Mouse (Mus musculus): Measurements from ENCODE around the gene Tomm40.

Tomm40 gene

GRCm38 (mm10) chr7:19744590-19745385 is 29.6 kb upstream of the Tomm40 start:
- no peak for DNase-seq (ENCODE audit: low spot score)

- DNase-seq (ENCODE audit: low spot score): no peak
Observed at GRCm38 (mm10) chr7:19743791-19744190, 28.6 kb upstream of the Tomm40 start.

GRCm38 (mm10) chr7:19742468-19742867 is 27.2 kb upstream of the Tomm40 start:
- DNase-seq (ENCODE audit: low spot score): no peak

GRCm38 (mm10) chr7:19741329-19742031 is 26.2 kb upstream of the Tomm40 start:
- DNase-seq (ENCODE audit: low spot score): no peak

GRCm38 (mm10) chr7:19740269-19740668 is 25.0 kb upstream of the Tomm40 start:
- DNase-seq (ENCODE audit: low spot score): no peak

- DNase-seq (ENCODE audit: low spot score): no peak
Observed at GRCm38 (mm10) chr7:19738771-19739170, 23.5 kb upstream of the Tomm40 start.

- no peak for DNase-seq (ENCODE audit: low spot score)
Observed at GRCm38 (mm10) chr7:19736389-19737057, 21.3 kb upstream of the Tomm40 start.

- no peak for DNase-seq (ENCODE audit: low spot score)
Observed at GRCm38 (mm10) chr7:19734178-19734666, 19.0 kb upstream of the Tomm40 start.

- DNase-seq (ENCODE audit: low spot score): no peak
Observed at GRCm38 (mm10) chr7:19726541-19726940, 11.3 kb upstream of the Tomm40 start.

- DNase-seq (ENCODE audit: low spot score): peak; percentile 83
Observed at GRCm38 (mm10) chr7:19724167-19724566, 8.9 kb upstream of the Tomm40 start.

- DNase-seq (ENCODE audit: low spot score): peak; percentile 70
Observed at GRCm38 (mm10) chr7:19722754-19723195, 7.5 kb upstream of the Tomm40 start.

GRCm38 (mm10) chr7:19719200-19719599 is 4.0 kb upstream of the Tomm40 start:
- no peak for DNase-seq (ENCODE audit: low spot score)

- no peak for DNase-seq (ENCODE audit: low spot score)
Observed at GRCm38 (mm10) chr7:19718297-19718952, 3.2 kb upstream of the Tomm40 start.

GRCm38 (mm10) chr7:19717346-19717745 is 2.1 kb upstream of the Tomm40 start:
- no peak for DNase-seq (ENCODE audit: low spot score)

- no peak for DNase-seq (ENCODE audit: low spot score)
Observed at GRCm38 (mm10) chr7:19716822-19717221, 1.6 kb upstream of the Tomm40 start.

GRCm38 (mm10) chr7:19716055-19716682 is 931 bp upstream of the Tomm40 start:
- DNase-seq (ENCODE audit: low spot score): no peak

GRCm38 (mm10) chr7:19714836-19715235 is 402 bp downstream of the Tomm40 start:
- no peak for DNase-seq (ENCODE audit: low spot score)

- DNase-seq (ENCODE audit: low spot score): no peak
Observed at GRCm38 (mm10) chr7:19713598-19713997, 1.6 kb downstream of the Tomm40 start.

- DNase-seq (ENCODE audit: low spot score): no peak
Observed at GRCm38 (mm10) chr7:19713196-19713595, 2.0 kb downstream of the Tomm40 start.

- DNase-seq (ENCODE audit: low spot score): no peak
Observed at GRCm38 (mm10) chr7:19712414-19712813, 2.8 kb downstream of the Tomm40 start.

GRCm38 (mm10) chr7:19710650-19711049 is 4.6 kb downstream of the Tomm40 start:
- no peak for DNase-seq (ENCODE audit: low spot score)

- no peak for DNase-seq (ENCODE audit: low spot score)
Observed at GRCm38 (mm10) chr7:19705271-19705670, 10.0 kb downstream of the Tomm40 start.
